Mouse (Mus musculus) cerebellum, adult 9-11 months (tissue): ENCODE results near the gene Mmp8.

Experiments
- DNase-seq: peaks from one replicate; pipeline ENCODE4 v3.0.0; 2022

Mmp8 gene

DNA sequence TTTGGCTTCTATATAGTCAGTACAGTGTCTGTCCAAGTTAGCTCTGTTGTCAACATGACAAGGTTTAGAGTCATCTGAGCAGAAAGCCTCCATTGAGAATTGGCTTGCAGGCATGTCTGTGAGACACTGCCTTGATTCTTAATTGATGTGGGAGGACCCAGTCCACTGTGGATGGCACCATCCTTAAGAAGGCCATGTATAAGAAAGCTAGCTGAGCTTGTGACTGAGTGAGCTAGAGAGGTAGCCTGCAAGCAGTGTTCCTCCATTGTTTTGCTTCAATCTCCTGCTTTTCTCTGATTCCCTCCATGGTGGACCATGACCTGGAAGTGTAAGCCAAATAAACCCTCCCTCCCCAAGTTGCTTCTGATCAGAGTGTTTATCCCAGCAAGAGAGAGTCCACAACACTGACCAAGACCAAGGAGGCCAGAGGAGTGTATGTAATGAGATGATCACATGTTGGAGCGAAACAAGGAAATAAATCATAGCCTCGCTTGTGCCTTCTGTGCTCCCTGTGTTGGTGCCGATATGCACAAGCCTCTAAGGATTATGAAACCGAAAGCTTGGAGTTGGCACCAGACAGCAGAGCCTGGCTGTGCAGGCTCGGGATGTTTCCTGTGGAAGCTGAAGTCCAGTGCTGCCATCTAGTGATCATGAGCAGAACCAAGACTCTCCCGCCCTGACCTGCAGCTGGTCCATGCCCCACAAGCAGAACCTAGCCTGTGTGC is 36.7 kb downstream of the Mmp8 start:
- DNase-seq = peak; percentile 85

DNA sequence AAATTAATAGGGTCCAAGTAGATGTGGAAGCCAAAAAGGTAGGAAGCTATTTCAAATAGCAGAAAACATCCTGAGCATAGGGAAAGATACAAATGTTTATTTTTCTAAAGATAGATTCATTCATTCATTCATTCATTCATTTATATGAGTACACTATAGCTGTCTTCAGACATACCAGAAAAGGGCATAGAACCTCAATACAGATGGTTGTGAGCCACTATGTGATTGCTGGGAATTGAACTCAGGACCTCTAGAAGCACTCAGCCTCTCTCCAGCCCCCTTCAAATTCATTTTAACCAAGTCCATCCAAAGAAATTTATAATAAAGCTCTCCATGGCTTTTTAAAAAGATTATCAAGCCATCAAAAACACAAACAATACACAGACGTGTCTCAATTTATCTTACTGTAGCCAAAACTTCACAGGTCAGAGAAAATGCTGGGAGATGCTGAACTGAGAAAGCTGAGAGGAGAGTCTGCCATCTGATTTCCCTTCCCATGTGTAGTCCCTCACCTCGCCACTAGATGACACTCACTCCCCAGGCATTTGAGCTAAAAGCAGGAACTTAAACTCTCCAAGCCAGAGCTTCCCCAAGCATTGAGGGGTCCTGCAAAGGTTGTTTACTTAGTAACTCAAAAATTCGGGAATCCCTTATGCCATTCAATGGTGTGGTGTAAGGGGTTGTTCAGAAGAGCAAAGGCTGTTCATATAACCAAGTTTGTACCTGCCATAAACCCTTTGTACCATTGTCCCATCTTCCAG is 44.9 kb downstream of the Mmp8 start:
- DNase-seq = peak; percentile 41

DNA sequence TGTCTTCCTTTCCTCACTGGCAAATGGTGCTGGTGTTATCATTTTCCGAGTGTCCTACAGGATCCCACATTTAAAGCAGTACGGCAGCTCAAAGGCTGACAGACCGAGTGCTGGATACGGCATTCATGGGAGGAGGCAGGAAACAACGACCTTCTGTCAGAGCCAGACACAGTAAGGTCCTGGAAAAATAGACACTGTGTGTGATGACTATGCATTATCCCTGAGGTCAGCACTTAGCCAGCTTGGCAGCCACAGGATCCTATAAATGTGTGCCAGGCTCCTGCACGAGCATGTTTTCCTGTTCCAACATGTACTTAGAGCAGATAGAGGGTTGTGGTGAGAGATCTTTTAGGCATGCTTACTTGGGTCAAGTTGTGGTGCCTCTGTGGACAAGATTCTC is 45.7 kb downstream of the Mmp8 start:
- DNase-seq = peak; percentile 12

DNA sequence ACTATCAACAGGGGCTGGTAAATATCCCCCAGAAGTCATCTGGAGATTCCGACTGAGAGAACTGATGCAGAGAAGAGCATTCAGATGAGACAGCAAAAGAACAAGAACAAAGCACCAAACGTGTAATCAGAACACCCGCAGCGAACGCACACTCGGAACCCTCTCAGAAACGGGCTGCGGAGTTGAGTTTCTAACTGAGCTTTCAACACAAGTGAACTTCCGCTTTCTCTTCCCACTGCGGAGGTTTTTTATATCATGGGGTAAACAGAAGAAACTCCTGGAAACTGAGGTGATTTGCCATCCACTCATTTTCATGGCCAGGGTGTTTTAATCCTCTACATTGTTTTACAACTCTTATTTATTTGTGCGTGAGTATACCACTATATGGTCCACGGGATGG is 47.4 kb downstream of the Mmp8 start:
- DNase-seq = no peak
